Mouse (Mus musculus) lung, postnatal 25 days (tissue): ENCODE data around the gene Cnn2.

Source experiments
- DNase-seq: peaks from one replicate; pipeline ENCODE4 v3.0.0; 2022; ENCODE audit warnings: low spot score

Cnn2 gene

GRCm38 (mm10) chr10:79969124-79969568 is 19.2 kb upstream of the Cnn2 start:
- no peak for DNase-seq

GRCm38 (mm10) chr10:79970415-79971182 is 17.8 kb upstream of the Cnn2 start, which contains the start of gene Grin3b:
Gene Grin3b, plus strand, starts transcription at chr10:79970715.
- no peak for DNase-seq

DNA sequence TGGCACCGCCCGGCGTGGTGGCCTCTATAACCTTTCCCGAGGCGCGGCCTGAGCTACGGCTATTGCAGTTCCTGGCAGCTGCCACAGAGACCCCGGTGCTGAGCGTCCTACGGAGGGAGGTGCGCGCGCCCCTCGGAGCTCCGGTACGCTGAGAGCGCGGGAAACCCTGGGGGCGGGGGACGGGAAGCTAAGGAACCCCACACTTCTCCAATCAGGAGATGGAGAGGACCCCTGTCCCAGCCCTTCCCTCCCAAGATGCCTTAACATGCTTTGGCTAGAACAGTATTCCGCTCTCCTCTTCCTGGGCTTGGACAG is 17.2 kb upstream of the Cnn2 start:
- no peak for DNase-seq

DNA sequence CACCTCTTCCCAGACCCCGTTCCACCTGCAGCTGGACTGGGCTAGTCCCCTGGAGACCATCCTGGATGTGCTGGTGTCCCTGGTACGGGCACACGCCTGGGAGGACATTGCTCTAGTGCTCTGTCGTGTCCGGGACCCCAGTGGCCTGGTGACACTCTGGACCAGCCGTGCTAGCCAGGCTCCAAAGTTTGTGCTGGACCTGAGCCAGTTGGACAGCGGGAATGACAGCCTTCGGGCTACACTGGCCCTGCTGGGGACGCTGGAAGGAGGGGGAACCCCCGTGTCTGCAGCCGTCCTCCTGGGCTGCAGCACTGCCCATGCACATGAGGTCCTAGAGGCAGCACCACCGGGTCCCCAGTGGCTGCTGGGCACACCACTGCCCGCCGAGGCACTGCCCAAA is 15.6 kb upstream of the Cnn2 start:
- no peak for DNase-seq

- DNase-seq: no peak
These were observed 14.3 kb upstream of the Cnn2 start for GRCm38 (mm10) chr10:79974087-79974486.

GRCm38 (mm10) chr10:79974668-79975067 is 13.7 kb upstream of the Cnn2 start:
- DNase-seq: no peak

GRCm38 (mm10) chr10:79976071-79976721 is 12.2 kb upstream of the Cnn2 start:
- DNase-seq: no peak

- no peak for DNase-seq
These were observed 11.7 kb upstream of the Cnn2 start for GRCm38 (mm10) chr10:79976722-79977107.

DNA sequence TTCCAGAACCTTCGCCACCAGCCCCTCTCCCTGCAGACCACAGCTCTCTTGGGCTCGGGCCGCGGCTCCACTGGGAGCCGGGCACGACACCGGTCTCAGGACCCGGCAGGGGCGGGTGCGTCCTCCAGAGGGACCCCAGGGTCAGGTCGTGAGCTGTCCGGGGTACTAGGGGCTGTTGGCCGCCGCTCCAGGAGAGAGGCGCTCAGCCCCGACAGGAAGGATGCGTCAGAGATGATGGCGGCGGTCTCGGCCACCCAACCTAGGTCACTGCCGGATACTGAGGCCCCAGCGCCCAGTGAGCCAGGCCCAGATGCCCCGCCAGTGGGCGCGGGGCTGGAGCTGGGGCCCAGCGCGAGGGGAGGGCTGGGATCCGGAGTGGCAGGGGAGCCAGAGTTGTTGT is 11.1 kb upstream of the Cnn2 start:
- DNase-seq: no peak

DNA sequence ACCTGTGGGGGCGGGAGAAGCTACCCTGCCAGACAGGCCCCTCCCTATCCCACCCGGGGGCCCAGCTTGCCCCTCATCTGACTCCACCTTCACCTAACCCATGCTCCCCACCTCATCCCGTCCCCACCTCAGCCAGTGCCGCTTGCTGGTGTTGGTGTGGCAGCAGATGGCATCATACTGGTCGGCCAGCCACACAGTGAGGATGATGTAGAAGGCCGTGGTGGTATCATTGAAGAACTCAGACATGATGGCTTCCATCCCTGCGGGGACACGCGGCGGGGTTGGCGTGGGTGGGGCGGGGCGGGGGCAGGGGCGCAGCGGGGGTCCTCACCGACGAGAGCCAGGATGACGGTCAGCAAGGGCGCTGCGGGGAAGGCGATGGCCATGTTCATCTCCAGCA is 10.3 kb upstream of the Cnn2 start:
- DNase-seq: no peak

- no peak for DNase-seq
These were observed 8.8 kb upstream of the Cnn2 start for GRCm38 (mm10) chr10:79979401-79980155.

GRCm38 (mm10) chr10:79983205-79983604 is 5.2 kb upstream of the Cnn2 start:
- DNase-seq: no peak

- peak; percentile 57 for DNase-seq
These were observed 4.7 kb upstream of the Cnn2 start for GRCm38 (mm10) chr10:79983670-79984069.

DNA sequence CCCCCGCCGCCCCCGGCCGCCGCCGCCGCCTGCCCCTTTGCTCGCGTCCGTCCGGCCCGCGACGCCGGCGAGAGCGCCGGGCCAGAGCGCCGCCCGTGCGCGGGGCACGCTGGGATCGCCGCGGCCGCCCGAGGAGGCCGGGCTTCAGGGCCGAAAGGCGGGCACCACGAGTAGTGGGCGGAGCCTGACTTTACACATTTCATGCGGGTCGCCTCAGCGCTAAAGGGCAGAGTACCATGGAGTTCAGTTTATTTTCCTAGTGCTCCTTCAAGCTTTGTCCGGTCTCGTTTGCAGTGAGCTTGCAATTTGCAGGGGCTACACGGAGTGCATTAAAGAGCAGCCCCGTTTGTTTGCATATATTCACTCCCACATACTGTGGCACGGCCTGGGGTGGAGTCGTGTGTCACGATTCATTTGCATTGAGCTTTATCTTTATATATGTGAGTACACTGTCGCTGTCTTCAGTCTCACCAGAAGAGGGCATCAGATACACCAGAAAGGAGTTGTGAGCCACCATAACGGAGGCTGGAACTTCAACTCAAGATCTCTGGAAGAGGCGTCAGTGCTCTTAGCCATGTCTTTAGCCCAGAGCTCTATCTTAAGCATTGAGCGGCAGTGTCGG is 4.1 kb upstream of the Cnn2 start, which contains the start of gene Tmem259:
Gene Tmem259, minus strand, starts transcription at position 136 of the 622 bp plus-strand sequence.
- DNase-seq: peak; percentile 90

- peak; percentile 99 for DNase-seq
These were observed 3.5 kb upstream of the Cnn2 start for GRCm38 (mm10) chr10:79984871-79985270.

DNA sequence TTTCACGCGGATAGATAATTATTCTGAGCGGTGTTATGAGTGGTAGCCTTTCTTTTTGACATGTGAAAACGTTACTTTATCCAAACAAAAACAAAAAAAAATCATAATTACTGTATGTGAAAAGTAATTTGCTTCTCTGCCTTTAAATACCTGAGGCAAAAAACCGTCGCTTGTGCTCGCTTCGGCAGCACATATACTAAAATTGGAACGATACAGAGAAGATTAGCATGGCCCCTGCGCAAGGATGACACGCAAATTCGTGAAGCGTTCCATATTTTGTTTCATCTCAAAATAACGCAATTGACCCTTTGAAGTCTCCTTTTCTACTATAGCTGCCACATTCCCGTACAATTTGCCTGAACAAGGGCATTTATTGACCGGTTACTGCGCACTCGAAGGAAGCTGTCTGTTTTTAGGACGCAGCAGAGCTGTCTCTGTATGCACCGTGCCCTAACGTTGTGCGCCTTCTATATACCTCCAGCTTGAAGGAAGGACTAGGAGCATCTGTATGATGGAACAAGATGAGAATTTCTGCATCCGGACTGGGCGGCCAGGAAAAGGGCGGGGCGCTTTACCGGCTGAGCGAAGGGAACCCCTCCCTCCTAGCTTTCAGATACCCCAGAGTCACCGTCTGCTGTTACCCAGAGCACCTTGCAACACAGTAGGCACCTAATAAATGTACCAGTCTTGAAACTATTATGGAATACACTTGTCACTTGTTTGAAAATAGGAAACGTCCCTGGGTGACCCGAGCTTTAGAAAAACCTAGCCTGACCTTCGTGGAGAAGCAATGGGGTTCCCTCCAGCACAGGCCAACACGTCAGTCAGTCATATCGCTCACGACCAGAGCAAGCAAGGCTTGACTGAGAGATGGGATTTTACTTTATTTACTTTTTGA is 2.8 kb upstream of the Cnn2 start:
- peak; percentile 82 for DNase-seq

DNA sequence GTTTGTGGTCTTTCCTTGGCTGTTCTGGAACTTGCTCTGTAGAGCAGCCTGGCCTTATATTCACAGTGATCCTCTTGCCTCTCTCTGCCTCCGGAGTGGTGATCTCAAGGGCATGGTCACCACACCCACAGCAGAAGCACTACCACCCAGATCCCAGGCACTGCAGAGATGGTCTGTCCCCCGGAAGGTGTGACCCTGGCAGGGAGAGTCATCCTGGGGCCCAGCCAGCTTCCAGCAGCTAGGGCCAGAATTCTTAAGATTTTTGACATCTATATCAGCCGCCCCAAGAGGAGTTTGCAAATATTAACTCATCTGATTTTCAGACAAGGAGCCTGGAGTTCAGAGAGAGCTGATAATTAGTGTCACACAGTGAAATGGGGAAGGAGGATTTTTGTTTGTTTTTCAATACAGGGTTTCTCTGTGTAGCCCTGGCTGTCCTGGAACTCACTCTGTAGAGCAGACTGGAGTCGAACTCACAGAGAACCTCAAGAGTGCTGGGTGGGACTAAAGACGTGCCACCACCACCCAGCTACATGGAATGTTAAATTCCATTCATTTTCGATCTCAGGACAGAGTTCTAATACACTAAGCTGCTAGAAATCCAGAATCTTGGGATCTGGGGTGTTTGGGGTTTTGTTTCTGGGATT is 2.0 kb upstream of the Cnn2 start:
- peak; percentile 74 for DNase-seq

GRCm38 (mm10) chr10:79986963-79987362 is 1.4 kb upstream of the Cnn2 start:
- peak; percentile 93 for DNase-seq

DNA sequence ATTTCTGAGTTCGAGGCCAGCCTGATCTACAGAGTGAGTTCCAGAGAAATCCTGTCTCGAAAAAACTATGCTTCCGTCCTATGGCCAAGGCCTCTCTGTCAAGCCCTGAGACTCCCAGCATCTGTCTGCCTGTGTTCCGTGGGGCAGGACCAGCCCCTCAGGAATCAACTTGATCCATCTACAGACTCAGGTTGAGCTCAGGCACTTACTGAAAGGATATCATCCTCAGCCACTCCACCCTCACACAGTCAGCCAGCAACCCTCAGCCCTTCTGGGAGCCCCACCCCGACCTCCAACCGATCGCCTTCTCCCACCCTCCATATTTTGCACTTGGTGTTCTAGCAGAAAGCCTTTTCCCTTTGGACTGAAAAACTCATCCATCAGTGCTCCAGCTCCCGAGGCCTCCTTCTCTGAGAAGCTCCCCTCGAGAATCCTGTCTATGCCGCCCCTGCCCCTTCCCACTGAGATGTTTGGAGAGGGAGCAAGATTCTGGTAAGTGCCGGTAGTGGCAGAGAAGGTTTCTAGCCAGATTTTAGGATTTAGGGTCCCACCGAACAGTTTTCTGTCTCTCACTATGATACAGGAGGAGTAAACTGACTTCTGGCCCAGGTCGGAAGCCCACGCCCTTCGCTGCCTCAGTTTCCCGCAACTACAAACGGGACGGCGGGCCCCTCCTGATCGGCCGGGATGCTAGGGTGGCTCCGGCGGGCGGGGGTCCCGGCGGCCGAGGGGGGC is 446 bp upstream of the Cnn2 start:
- DNase-seq: peak; percentile 14

DNA sequence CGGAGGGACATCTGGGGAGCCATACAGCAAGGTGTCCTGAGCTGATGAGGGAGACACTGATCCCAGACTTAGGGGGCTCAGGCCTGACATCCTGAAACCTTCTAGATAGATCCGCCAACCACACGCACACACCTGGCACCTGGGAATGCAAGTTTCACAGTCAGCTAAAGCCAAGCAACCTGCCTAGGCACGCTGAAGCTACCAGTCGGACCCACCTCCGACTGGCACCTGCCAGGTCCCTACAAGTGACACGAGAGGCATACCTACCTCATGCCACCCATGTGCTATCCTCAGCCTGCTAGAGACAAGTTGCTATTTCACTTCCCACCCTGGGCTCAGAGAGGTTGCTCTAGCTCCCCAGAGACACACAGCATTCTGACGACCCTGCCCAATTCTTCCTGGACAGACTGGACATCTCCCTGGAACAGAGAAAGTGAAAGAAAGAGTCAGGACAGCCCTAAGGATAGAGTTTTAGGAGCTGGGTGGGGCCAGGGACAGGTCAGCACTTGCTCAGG is 945 bp downstream of the Cnn2 start:
- no peak for DNase-seq
